Mouse (Mus musculus) adrenal gland, adult 2 months (tissue): Measurements from ENCODE around the gene Dcaf1. TPM values are rescaled to one million over a fixed set of nuclear protein-coding genes. Genes with fewer than 3 reads are reported as not detected.
A peak's percentile ranks its signal among the peaks of the same experiment; 100 is the strongest.

Source experiments
- DNase-seq: peaks from one replicate; pipeline ENCODE4 v3.0.0; 2021
- long read RNA-seq: library from polyadenylated mRNA; stranded (forward); transcript quantifications from one replicate; pipeline ENCODE4 v2.0.0, GENCODE M21; 2021
- polyA plus RNA-seq: library from polyadenylated mRNA; depleted of rRNA; stranded (reverse); fragments of >200 nt; gene quantifications from 2 replicates; pipeline ENCODE4 v1.2.3, GENCODE M21; 2012; rRNA removed
- total RNA-seq, 2 experiments: library from RNA; stranded (reverse); gene quantifications; 2 replicates each; pipeline ENCODE4 v1.2.3; 2021

Dcaf1 gene
- total RNA-seq (10 to 100 TPM; 29.9 to 36.4 TPM), polyA plus RNA-seq (8.9 and 9.7 TPM in 2 replicates)
- long read RNA-seq, partial matches to known transcripts: 5 of 8 reads
- long read RNA-seq, other reads (novel, unspliced or antisense): 3 of 8 reads

DNA sequence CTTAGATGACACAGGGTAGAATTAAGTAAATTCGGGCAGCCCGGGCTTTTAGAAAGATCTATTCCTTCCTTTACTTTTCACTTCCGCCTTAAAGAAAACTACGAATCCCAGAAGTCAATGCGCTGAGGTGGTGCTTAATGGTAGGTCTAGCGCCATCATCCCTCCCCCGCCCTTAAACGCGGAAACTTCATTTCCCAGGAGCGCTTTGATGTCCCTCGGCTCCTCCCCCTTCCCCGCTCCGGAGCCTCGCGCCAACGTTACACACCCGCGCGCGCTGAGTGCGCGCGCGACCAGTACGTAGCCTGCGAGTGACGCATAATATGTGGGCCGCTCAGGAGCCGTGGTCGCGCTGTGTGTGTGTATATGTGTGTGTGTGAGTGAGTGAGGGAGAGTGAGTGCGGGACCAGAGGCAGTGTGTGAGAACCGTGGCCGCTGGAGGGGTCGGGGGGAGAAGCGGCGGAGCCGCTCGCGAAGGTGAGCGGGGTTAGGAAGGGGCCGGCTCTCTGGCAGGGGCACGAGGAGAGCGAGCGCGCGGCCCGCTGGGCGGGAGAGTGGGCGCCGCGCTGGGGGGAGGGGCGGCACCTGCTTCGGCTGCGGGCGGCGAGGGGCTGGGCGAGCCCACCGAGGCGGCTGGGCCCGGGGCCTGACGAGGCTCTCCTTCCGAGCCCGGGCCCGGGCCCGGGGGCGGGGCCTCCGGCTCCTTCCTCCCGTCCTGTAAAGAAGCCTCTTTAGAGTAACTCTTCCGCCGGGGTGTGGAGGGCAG, at the start of gene Dcaf1:
Gene Dcaf1, plus strand, starts transcription at position 257 of the 763 bp plus-strand sequence.
- peak; percentile 94 for DNase-seq

DNA sequence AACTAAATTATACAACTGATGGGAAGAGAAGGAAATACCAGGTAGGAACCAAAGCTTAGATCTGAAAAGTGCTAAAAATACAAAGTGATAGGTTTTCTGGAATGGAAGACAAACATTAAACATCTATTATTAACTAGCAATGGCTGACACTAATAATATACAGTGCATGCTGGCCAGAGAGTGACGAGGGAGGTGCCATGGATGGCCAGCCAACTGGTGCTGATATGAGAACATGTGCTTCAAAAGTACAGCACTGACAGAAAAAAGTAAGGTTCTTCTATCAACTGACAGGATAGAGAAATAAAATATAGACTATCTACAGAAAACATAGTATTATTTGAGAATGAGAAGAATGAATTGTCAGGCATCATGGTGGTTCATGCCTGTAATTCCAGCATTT, 45.6 kb upstream of the Dcaf1 start:
- no peak for DNase-seq

DNA sequence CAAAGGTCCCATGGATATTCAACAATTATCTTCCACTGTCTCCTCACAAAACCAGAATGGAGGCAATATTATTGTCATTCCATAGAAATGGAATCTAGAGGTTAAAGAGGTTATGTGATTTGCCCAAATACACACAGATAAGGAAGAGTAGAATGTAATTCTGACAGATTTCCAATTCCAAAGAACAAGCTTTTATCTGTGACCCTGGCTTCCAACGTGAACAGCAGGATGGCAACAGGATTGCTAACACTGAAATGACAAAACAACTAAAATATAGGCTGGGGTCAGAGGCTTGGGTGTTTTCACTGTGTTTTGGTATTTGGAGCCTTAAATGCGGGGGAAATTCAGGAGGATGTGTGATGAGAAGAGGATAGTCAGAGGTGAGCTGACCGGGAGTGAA, 44.3 kb upstream of the Dcaf1 start:
- no peak for DNase-seq

GRCm38 (mm10) chr9:106778319-106778718, 43.4 kb upstream of the Dcaf1 start:
- DNase-seq: no peak

- DNase-seq: no peak
These were observed 41.6 kb upstream of the Dcaf1 start for GRCm38 (mm10) chr9:106780086-106780485.

DNA sequence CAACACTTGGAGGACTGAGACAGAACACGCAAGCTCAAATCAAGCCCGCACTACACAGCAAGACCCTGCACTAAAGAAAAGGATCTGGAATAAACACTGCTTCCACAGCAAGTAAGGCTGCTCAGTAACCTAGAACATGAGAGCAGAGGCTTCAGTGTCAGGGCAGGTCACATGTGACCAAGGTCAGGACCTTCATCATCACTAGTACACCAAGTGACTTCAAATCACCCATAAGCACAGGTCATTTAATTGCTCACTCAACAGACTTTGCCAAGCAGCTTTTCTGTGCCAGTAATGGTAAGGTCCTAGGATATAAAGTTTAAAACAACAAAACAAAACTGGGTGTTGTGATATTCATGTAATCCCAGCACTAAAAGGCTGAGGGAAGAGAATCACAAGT, 38.1 kb upstream of the Dcaf1 start:
- DNase-seq: peak; percentile 49

GRCm38 (mm10) chr9:106785206-106785605, 36.5 kb upstream of the Dcaf1 start:
- no peak for DNase-seq

DNA sequence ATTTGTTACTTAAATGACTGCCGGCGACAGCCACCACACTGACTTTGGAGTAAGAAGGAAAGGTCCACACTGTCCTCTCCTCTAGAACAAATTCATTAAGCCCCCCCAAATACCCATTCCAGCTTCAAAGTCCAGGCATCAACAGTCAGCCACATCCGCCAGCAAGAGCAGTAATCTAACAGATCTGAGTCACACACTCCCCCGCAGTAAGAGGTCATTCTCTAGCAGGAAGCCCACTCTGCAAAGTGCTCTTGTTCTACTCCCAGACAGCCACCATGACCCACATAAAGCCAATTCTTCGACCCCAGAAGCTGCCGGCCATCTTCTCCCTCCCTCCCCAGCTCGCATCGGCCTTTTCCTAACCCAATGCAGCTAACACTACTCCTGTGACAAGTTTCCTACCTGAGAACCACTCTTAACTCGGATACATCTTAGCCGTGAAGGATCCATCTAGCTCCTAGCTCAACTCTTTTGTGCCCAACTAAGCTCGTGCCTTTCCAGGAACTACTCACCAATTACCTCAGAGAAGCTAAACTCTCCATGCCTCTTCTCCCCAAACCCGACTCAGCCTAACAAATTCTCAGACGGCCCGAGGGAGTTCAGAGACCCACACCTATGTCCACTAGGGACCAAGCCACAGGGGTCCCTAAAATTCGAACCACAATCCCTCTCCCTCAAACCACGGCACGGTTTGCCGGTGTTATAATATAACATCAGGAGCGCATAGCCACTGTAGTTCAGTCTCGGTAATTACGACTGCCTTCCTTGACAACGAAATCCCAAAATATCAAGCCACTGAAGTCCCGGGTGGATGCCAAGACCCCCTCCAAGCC, 33.5 kb upstream of the Dcaf1 start:
- peak; percentile 49 for DNase-seq

DNA sequence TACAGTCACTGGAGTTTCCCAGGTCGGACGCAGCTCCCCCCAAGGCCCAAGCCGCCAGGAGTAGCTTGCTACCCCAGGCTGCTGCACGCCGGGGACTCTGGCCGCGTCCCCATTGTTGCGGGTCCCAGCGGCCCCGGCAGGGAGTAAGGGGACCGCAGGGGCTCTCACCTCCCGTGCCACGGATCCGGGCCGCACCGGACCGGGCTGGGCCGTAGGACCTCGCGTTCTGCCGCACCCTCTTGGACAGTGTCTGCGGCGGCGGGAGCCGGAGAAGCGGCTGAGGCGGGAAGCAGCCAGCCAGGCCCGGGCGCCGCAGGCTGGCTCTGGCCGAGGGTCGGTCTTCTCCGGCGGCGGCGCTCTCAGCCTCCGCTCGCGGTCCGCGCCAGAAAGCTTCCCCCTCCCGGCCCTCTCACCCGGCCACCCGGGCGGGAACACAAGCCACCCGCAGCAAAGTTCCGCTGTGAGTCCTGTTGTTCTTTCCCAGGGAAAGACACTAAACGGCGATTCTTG, 32.8 kb upstream of the Dcaf1 start, which contains the start of gene Rad54l2:
Gene Rad54l2, minus strand, starts transcription at position 383 of the 510 bp plus-strand sequence.
- DNase-seq: peak; percentile 93

GRCm38 (mm10) chr9:106789363-106789762, 32.3 kb upstream of the Dcaf1 start:
- DNase-seq: no peak

GRCm38 (mm10) chr9:106790831-106791230, 30.8 kb upstream of the Dcaf1 start:
- DNase-seq: no peak

DNA sequence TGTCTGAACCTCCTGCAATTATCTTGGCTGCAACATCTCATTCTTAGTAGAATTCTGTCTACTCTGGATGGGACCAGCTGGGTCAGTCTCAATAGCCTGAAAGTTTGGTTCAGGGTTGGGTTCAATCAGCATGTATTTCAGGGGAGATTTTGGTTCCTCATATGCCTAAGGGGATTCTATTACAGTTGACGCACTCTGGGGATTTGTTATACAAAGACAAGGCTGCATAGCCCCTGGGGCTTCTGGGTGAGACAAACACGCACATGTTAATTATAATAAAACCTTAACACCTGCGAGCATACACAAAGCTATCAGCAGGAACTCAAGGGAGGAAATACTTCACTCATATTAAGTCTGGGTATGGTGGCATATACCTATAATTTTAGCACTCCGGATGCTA, 15.2 kb upstream of the Dcaf1 start:
- DNase-seq: no peak

DNA sequence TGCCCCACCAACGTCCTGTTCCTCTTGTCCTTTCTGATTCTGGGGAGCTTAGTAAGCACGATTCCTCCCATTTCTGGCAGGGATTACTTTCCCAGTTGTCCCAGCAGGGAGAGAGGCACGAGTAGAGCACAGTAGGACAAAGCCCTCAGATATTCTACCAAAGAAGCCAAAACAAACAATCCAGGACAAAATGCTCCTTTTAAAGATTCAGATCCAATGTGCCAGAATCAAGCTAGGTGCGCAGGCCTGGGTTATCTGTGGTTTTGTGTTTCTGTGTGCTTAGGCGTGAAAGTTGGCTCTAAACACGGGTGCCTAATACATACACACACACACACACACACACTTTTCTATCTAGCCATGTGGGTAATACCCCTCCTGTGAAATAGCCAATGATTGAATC, 3.5 kb upstream of the Dcaf1 start:
- no peak for DNase-seq

DNA sequence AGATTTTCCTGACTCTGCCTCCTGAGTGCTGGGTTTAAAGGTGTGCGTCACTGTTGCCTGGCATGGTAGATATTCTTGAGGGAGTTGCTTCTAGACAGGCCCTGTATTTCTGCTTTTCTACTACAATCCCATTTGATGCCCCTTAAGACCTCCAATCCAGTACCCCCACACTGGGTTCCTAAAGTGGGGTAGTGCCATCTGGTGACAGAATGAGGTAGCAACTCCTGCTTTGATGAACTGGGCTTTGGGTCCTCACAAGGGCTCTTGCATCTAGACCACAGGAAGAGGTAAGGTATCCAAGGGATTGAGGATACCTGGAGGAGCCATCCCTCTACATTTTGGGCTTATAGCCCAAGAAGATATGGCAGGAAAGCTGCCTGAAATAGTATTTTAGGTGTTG, 2.5 kb upstream of the Dcaf1 start:
- no peak for DNase-seq

DNA sequence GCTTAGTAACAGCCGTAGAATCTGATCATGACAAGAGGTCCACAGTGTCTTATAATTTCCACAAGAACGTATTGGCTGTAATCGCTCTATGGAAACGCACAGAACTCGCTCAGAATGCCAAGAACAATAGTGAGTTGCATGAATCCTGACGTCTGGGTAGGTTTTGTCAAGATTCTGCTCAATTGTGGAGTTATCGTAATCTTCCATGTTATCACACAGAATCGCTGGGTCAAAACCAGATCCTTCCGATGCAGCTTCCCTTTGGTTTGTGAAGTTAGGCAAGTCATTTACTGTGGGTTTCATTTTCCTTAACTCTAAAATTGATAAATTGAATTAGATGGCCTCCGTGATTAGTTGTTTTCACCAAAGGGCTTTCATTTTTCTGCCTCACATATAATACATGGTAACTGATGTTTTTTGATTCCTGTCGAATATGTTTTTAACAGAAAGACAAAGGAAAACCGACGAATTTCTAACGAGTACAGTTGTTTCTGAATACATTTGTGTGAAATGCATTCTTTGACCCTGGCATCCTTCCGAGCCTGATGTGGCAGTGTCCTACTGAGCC, 540 bp upstream of the Dcaf1 start:
- no peak for DNase-seq

DNA sequence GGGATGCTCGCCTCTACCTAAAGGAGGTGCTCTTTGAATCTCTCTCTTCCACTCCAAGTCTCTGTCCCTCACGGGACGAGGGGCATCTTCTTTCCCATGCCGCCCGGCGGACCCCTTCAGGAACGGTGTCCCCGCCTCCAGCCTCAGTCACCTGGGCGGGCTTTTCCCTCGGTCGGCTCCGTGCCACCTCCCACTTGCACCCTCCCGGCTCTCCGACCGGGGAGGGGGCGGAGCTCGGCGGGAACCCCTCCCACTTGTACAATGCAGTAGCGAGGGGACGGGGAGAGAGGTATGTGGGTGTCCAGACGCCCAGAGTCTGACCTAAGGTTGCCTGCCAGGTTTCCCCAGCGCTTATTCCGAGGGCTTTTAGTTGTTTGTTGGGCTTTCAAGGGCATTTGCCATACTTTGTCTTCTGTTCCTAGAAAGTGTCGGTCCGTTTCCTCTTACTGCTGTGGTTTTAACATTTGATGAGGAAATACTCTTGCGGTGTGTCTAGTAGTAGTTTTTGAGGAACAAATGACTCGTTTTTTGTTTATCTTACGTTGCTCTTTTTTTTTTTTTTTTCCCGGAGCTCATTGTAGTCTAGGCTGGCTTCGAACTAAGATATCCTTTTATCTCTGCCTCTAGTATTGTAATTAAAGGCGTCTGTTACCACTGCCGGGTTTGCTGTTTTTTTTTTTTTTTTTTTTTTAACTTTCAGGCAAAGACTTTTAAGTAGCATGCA, 869 bp downstream of the Dcaf1 start:
- peak; percentile 95 for DNase-seq

GRCm38 (mm10) chr9:106840569-106840968, 18.9 kb downstream of the Dcaf1 start:
- DNase-seq: no peak

DNA sequence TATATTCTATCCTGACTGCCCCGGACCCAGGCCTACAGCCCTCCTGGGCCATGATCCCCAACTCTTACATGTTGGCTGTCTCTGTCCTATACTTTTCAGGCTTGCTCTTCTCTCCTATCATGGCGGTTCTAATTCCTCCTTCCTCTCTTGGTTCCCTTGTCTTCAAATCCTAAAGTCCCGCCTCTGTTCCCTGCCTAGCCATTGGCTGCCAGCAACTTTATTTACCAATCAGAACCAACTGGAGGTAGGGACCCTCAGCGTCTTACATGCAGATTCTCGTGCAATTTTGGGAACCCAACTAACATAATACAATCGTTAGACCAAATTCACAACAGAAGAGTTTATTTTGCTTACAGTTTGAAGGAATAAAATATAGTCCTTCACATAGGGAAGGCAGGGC, 21.1 kb downstream of the Dcaf1 start:
- DNase-seq: no peak

DNA sequence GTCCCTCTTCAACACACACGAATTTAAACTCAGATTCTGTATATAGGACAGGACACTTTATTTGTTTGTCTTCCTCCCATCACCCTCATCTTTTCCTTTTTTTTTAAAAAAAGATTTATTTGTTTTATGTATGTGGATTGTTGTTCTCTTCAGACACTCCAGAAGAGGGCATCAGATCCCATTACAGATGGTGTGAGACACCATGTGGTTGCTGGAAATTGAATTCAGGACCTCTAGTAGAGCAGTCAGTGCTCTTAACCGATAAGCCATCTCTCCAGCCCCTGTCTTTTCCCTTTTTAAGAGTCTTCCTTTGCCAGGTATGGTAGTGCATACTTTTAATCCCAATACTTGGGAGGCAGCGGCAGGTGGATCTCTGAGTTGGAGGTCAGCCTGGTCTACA, 35.0 kb downstream of the Dcaf1 start:
- no peak for DNase-seq

DNA sequence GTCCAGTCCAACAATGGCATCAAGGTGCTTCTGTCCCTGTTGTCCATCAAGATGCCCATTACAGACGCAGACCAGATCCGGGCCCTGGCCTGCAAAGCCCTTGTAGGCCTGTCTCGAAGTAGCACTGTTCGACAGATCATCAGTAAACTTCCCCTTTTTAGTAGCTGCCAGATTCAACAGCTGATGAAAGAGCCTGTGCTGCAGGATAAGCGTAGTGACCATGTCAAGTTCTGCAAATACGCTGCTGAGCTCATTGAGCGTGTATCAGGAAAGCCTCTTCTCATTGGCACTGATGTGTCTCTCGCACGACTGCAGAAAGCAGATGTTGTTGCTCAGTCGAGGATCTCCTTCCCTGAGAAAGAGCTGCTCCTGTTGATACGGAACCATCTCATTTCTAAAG, 36.4 kb downstream of the Dcaf1 start:
- DNase-seq: no peak

DNA sequence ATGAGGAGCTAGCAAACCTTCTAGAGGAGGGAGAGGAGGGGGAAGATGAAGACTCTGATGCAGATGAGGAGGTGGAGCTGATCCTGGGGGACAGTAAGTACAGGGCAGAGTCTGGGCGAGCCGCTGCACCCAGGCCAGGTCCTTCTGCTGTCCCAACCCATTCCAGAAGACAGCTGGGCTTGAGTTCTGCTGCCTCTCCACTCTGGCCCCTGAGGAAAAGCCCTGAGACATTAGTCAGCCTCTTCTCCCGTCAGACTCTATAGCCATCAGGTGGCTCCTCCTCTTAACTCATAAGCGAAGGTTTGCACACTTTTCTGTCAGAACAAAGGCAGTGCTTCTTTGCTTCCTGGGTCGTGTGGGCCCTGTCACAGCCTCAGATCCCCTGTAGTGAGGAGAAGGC, 52.5 kb downstream of the Dcaf1 start:
- DNase-seq: no peak

DNA sequence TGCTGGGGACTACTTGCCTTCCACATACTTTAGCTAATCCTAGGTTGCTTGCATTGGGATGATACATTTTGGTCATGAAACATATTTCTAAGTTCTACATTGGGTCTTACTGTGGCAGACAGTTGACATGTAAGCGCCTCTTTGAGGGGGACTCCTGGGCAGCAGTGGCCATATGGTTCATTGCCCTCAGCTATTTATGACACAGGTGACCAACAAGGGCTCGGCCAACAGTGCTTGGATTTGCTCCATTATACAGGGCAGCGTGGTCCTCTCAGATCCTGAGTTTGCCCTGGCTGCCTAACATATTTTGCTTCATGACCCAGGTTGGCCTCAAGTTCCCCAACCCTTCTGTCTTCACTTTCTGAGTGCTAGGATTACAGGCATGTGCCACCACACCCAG, 55.0 kb downstream of the Dcaf1 start:
- DNase-seq: no peak
